Mouse (Mus musculus) midbrain, embryonic 10.5 days (tissue): ENCODE data around the gene Tex36. TPM values are rescaled to one million over a fixed set of nuclear protein-coding genes. Genes with fewer than 3 reads are reported as not detected.

Experiments used
- DNase-seq: peaks from one replicate; pipeline ENCODE4 v3.0.0-alpha.2; 2017; ENCODE audit warnings: low spot score
- H3K27ac ChIP-seq: fragments of 300-500 bp; sonication (generic); replicated peaks from 2 replicates; pipeline ENCODE4 v1.5.1; 2016; ENCODE audit warnings: mild to moderate bottlenecking
- H3K27me3 ChIP-seq: fragments of 300-500 bp; sonication (generic); 2 replicates; pipeline ENCODE4 v1.6.1; 2016; ENCODE audit warnings: low read depth, mild to moderate bottlenecking; ENCODE audit not compliant: poor library complexity, severe bottlenecking
- H3K36me3 ChIP-seq: fragments of 300-500 bp; sonication (generic); 2 replicates; pipeline ENCODE4 v1.6.1; 2016; ENCODE audit warnings: mild to moderate bottlenecking, moderate library complexity
- H3K4me1 ChIP-seq: fragments of 300-500 bp; sonication (generic); 2 replicates; pipeline ENCODE4 v1.6.1; 2016
- H3K4me3 ChIP-seq: fragments of 300-500 bp; sonication (generic); 2 replicates; pipeline ENCODE4 v1.5.1; 2016; ENCODE audit warnings: mild to moderate bottlenecking, moderate library complexity
- H3K9me3 ChIP-seq: fragments of 300-500 bp; sonication (generic); replicated peaks from 2 replicates; pipeline ENCODE4 v1.6.1; 2016; ENCODE audit warnings: mild to moderate bottlenecking
- WGBS: fragments of 180-500 bp; shearing (Covaris S2); methylation state at CpG from one replicate; pipeline ENCODE4 v1.1.7; 2016; 5-methylcytosine and 5-hydroxymethylcytosine counted together
- polyA plus RNA-seq: library from polyadenylated mRNA; unstranded; fragments of >200 nt; fragmentation: Nextera tagmentation; extraction: Ambion mirVana; gene quantifications from 2 replicates; pipeline ENCODE4 v1.2.1, GENCODE M21; 2016

The Tex36 gene
- polyA plus RNA-seq, 1 experiment from 2014 or later, result not detected

DNA sequence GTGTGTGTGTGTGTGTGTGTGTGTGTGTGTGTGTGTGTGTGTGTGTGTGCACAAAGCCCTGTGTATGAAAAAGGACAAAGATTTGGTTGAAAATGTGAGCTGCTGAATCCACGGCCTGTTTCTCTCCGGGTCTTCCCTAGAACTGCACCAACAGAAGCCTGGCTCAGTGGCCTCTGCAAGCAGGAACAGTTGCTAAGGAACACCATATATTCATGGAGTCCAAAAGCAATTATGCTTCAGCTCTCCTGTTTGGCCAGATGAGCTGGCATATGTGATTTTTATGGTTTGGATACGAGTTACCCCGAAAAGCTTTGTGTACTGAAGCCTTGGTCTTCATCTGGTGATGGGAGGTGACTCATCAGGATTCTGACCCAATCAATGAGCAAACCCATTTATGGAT is 58.8 kb downstream of the Tex36 start:
- H3K9me3 ChIP-seq, result no peaks in the 10 kb centered on the region
- H3K4me1 ChIP-seq, result no peaks in the 10 kb centered on the region
- H3K4me3 ChIP-seq, result no peak overlapping the region
- no peaks in the 10 kb centered on the region for H3K27me3 ChIP-seq
- DNase-seq, result no peak
- H3K27ac ChIP-seq, result no peak overlapping the region
- no peaks in the 10 kb centered on the region for H3K36me3 ChIP-seq
- 90% methylated on average over 4 of the region's 4 CpGs for WGBS

DNA sequence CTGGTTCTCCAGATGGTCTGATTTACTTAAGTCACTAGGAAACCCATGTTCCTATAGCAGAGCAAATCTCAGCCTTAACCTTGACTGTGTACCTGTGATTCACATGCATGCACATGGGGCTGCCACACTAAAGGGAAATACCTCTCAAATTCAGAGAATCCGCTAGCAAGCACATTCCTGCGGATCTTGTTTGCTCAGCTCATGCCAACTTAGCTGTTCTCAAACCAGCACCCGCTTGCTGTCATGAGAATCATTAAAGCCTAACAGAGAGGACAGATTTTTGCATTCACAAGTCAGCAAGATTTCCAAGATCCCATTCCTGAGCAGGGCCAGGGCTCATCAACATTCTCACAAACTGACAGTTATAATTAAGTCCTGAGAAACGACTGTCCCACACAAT is 64.6 kb downstream of the Tex36 start:
- DNase-seq, result no peak
- no peak overlapping the region for H3K27ac ChIP-seq
- H3K36me3 ChIP-seq, result no peaks in the 10 kb centered on the region
- WGBS, result 87% methylated on average over 4 of the region's 4 CpGs
- H3K4me3 ChIP-seq, result no peak overlapping the region
- no peaks in the 10 kb centered on the region for H3K27me3 ChIP-seq
- H3K4me1 ChIP-seq, result no peaks in the 10 kb centered on the region
- no peaks in the 10 kb centered on the region for H3K9me3 ChIP-seq

Other genes with a start within 250 kb of the Tex36 start
- gene Edrf1, start 35.4 kb upstream of the Tex36 start, polyA plus RNA-seq, result 26.0 and 29.1 TPM in 2 replicates
- 0.10 TPM in 1 of 2 replicates, not detected in the other for gene Mmp21, start 77.9 kb upstream of the Tex36 start, polyA plus RNA-seq
- gene Bccip, start 107.2 kb upstream of the Tex36 start, polyA plus RNA-seq, result 167 and 188 TPM in 2 replicates
- 37.2 and 38.7 TPM in 2 replicates for gene Uros, start 107.9 kb upstream of the Tex36 start, polyA plus RNA-seq
- gene Fank1, start 174.7 kb upstream of the Tex36 start, polyA plus RNA-seq, result 1.4 and 1.7 TPM in 2 replicates
- gene Dhx32, start 180.6 kb upstream of the Tex36 start, polyA plus RNA-seq, result 79.2 and 81.1 TPM in 2 replicates